Mouse (Mus musculus) intestine, embryonic 15.5 days (tissue): ENCODE data around the gene Cnnm2. TPM values are rescaled to one million over a fixed set of nuclear protein-coding genes. Genes with fewer than 3 reads are reported as not detected.
"Not testable (repeated sequence)": the region's sequence is repeated elsewhere in the genome, so short reads cannot be mapped to it uniquely, and the experiment has no call there.

Experiments
- ATAC-seq: fragments of 200-750 bp; cut with Nextera tagmentation; 2 replicates; pipeline ENCODE4 v1.8.0; 2017; ENCODE audit warnings: moderate TSS enrichment, moderate library complexity
- H3K27ac ChIP-seq: fragments of 300-500 bp; sonication (generic); 2 replicates; pipeline ENCODE4 v1.5.1; 2015; ENCODE audit warnings: mild to moderate bottlenecking, inconsistent platforms
- H3K27me3 ChIP-seq: fragments of 300-500 bp; sonication (generic); replicated peaks from 2 replicates; pipeline ENCODE4 v1.6.1; 2015; ENCODE audit warnings: inconsistent platforms
- H3K36me3 ChIP-seq: fragments of 300-500 bp; sonication (generic); 2 replicates; pipeline ENCODE4 v1.6.1; 2015; ENCODE audit warnings: inconsistent platforms
- H3K4me1 ChIP-seq: fragments of 300-500 bp; sonication (generic); replicated peaks from 2 replicates; pipeline ENCODE4 v1.6.1; 2015; ENCODE audit warnings: inconsistent platforms
- H3K4me2 ChIP-seq: fragments of 300-500 bp; sonication (generic); replicated peaks from 2 replicates; pipeline ENCODE4 v1.6.1; 2015; ENCODE audit warnings: mild to moderate bottlenecking, inconsistent platforms
- H3K4me3 ChIP-seq: fragments of 300-500 bp; sonication (generic); replicated peaks from 2 replicates; pipeline ENCODE4 v1.5.1; 2015; ENCODE audit warnings: inconsistent platforms
- H3K9ac ChIP-seq: fragments of 300-500 bp; sonication (generic); 2 replicates; pipeline ENCODE4 v1.6.1; 2015; ENCODE audit warnings: inconsistent platforms
- H3K9me3 ChIP-seq: fragments of 300-500 bp; sonication (generic); 2 replicates; pipeline ENCODE4 v1.6.1; 2016; ENCODE audit warnings: inconsistent platforms
- whole genome bisulfite sequencing: fragments of 180-500 bp; shearing (Covaris S2); methylation state at CpG from one replicate; pipeline ENCODE4 v1.1.7; 2015; 5-methylcytosine and 5-hydroxymethylcytosine counted together
- polyA plus RNA-seq: library from polyadenylated mRNA; unstranded; fragments of >200 nt; fragmentation: Nextera tagmentation; extraction: Ambion mirVana; gene quantifications from 2 replicates; pipeline ENCODE4 v1.2.1, GENCODE M21; 2015

Gene Cnnm2
- polyA plus RNA-seq, 1 experiment from 2014 or later = 2.9 TPM

DNA sequence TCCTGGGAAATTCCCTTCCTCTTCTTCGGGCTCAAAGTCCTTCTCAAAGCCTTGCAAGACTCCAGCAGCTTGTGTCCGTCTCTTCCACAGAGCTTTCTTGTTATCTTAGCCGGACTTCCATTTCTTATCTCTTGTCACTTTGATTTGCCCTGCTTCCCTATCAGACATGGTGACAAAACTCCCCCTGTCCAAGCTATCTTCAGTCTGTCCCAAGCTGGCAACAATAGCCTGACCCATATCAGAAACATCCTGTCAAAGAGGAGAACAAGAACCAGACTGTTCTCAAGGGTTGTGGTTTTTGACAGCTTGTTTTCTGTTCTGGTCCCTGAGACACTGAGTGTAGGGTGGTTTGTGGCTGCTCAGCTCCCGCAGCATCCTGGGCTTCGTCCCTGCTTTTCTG lies 26.2 kb upstream of the Cnnm2 start:
- Histone ChIP-seq H3K4me1 (no peaks in the 10 kb centered on the region), H3K27me3 (no peaks in the 10 kb centered on the region), H3K4me3 (no peak overlapping the region), H3K9ac (no peak overlapping the region), H3K4me2 (no peak overlapping the region), H3K9me3 (no peaks in the 10 kb centered on the region), H3K36me3 (no peaks in the 10 kb centered on the region; the same call in 1 of the 2 replicates), H3K27ac (no peak overlapping the region)
- 54% methylated on average over 5 of the region's 5 CpGs for WGBS
- ATAC-seq = no peak

DNA sequence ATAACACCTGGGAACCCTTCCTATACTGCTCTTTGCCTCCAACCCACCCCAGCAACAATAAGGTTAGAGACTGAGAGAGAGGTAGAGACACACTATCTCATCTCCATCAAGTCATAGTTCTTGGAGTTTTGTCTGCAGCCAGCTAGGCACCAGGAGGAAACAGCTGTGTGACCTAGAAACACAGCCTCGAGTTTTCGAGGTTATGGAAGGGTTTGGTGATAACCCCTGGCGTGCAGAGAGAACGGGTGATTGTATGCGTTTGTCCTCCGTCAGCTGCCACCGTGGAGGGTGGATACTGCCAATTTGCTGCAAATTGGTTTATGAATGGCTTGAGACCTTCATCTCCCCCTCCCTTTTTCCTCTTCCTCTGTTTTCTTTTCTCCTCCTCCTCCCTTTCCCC lies 24.3 kb upstream of the Cnnm2 start:
- H3K4me2 ChIP-seq = no peak overlapping the region
- H3K36me3 ChIP-seq = no peaks in the 10 kb centered on the region; the same call in 1 of the 2 replicates
- WGBS = 65% methylated on average over 7 of the region's 7 CpGs
- H3K27me3 ChIP-seq = no peaks in the 10 kb centered on the region
- no peak overlapping the region for H3K4me3 ChIP-seq
- ATAC-seq = no peak
- no peak overlapping the region for H3K27ac ChIP-seq
- H3K9me3 ChIP-seq = no peaks in the 10 kb centered on the region
- no peak overlapping the region for H3K9ac ChIP-seq
- H3K4me1 ChIP-seq = no peaks in the 10 kb centered on the region

GRCm38 (mm10) chr19:46740341-46741008 lies 20.9 kb upstream of the Cnnm2 start:
- no peaks in the 10 kb centered on the region for H3K36me3 ChIP-seq
- 55% methylated on average over 7 of the region's 7 CpGs for WGBS
- no peak overlapping the region for H3K4me3 ChIP-seq
- H3K4me1 ChIP-seq = no peaks in the 10 kb centered on the region
- H3K9ac ChIP-seq = no peak overlapping the region
- no peaks in the 10 kb centered on the region for H3K27me3 ChIP-seq
- H3K9me3 ChIP-seq = no peaks in the 10 kb centered on the region
- H3K27ac ChIP-seq = no peak overlapping the region
- ATAC-seq = no peak
- H3K4me2 ChIP-seq = no peak overlapping the region

DNA sequence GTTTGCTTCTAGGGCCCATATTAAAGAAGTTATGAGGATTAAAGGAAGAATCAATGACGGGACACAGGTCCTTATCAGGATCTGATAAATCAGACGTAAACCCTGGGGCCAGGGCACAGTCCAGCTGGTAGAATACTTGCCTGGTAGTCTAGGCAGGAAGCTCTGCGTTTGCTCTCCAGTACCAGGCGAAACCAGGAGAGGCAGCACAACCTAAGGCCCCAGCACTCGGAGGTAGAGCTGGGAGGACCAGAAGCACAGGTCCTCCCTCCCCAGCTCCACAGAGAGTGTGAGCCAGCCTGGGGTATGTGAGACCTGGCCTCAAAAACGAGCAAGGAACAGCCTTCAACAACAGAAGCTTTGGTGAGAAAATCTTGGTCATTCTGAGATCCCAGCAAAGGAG lies 19.8 kb upstream of the Cnnm2 start:
- ATAC-seq = no peak
- WGBS = 41% methylated on average over 6 of the region's 6 CpGs
- H3K9me3 ChIP-seq = no peaks in the 10 kb centered on the region
- no peaks in the 10 kb centered on the region for H3K36me3 ChIP-seq
- no peaks in the 10 kb centered on the region for H3K27me3 ChIP-seq
- no peak overlapping the region for H3K4me2 ChIP-seq
- no peaks in the 10 kb centered on the region for H3K4me1 ChIP-seq
- no peak overlapping the region for H3K9ac ChIP-seq
- H3K27ac ChIP-seq = no peak overlapping the region
- H3K4me3 ChIP-seq = no peak overlapping the region

DNA sequence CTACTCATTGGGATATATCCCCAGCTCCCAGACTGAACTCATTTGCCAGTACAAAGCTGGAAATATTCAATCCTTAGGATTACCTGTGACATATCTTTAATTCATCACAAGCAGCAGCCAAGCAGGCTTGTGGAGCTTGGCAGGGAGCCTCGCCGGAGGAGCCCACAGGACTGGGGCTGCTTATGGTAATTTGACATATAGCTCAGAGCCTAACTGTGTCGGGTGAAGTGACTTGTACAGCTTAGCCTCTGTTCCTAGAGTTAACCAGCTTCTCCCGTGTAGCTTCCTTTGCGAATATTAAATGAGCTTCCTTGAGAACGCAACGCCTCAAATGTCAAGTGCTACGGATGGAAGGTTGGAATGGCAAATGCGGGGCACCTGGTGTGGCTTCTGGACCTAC lies 16.7 kb upstream of the Cnnm2 start:
- WGBS = 75% methylated on average over 9 of the region's 9 CpGs
- Histone ChIP-seq H3K4me3 (no peak overlapping the region), H3K9ac (no peak overlapping the region), H3K4me1 (no peaks in the 10 kb centered on the region), H3K4me2 (no peak overlapping the region), H3K36me3 (no peaks in the 10 kb centered on the region), H3K9me3 (no peaks in the 10 kb centered on the region), H3K27ac (no peak overlapping the region), H3K27me3 (no peaks in the 10 kb centered on the region)
- ATAC-seq = no peak

- 83% methylated on average over 3 of the region's 3 CpGs for WGBS
- Histone ChIP-seq H3K36me3 (no peaks in the 10 kb centered on the region), H3K4me3 (no peak overlapping the region), H3K27ac (no peak overlapping the region), H3K27me3 (no peaks in the 10 kb centered on the region), H3K4me1 (no peaks in the 10 kb centered on the region), H3K9me3 (no peaks in the 10 kb centered on the region), H3K9ac (no peak overlapping the region), H3K4me2 (no peak overlapping the region)
- ATAC-seq = no peak
These were observed 13.6 kb upstream of the Cnnm2 start for GRCm38 (mm10) chr19:46747799-46748198.

DNA sequence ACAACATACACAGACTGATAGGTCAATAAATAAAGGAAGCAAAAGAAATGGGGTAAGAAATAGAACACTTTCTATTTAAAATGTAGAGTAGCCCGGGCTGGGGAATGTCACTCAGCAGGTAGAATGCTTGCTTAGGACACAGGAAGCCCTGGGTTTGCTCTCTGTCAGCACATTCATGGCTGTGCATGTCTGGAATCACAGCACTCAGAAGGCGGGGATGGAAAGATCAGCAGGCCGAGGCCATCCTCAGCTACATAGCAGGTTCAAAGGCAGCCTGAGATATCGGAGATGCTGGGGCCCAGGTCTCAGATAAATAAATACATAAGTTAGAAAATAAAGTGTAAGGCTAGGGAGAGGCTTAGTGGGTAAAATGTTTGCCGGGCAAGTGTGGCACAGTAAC lies 9.2 kb upstream of the Cnnm2 start:
- H3K4me3 ChIP-seq = no peak overlapping the region
- no peak overlapping the region for H3K9ac ChIP-seq
- ATAC-seq = no peak
- H3K27me3 ChIP-seq = no peaks in the 10 kb centered on the region
- H3K4me1 ChIP-seq = no peaks in the 10 kb centered on the region
- no peak overlapping the region for H3K27ac ChIP-seq
- H3K36me3 ChIP-seq = no peaks in the 10 kb centered on the region
- H3K4me2 ChIP-seq = no peak overlapping the region
- 79% methylated on average over 5 of the region's 5 CpGs for WGBS
- H3K9me3 ChIP-seq = no peaks in the 10 kb centered on the region

DNA sequence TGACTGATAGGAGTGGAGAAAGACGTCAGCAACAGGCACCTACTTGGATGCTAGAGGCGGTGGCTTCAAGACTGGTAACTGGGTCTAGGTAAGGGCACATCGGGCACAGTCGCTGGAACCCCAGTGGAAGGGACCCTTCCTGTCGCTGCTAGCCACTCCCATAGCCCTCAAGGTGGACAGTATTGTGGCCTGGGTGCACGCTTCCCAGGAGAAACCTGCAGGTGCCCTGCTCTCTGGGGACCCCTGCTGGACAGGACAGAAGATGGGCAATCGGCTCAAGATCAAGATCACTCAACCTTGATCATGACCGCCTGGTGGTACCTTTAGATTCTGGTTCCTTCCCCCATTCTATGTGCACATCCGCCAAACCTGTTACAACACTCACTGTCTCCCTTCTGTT lies 6.3 kb upstream of the Cnnm2 start:
- H3K27me3 ChIP-seq = no peaks in the 10 kb centered on the region
- H3K36me3 ChIP-seq = no peaks in the 10 kb centered on the region
- H3K4me2 ChIP-seq = no peak overlapping the region
- H3K4me3 ChIP-seq = no peak overlapping the region
- H3K9ac ChIP-seq = no peak overlapping the region
- 45% methylated on average over 9 of the region's 9 CpGs for WGBS
- no peaks in the 10 kb centered on the region for H3K9me3 ChIP-seq
- no peaks in the 10 kb centered on the region for H3K4me1 ChIP-seq
- H3K27ac ChIP-seq = no peak overlapping the region
- ATAC-seq = no peak

- Histone ChIP-seq H3K27me3 (no peaks in the 10 kb centered on the region), H3K27ac (no peak overlapping the region), H3K36me3 (no peaks in the 10 kb centered on the region), H3K9ac (no peak overlapping the region), H3K4me2 (no peak overlapping the region), H3K4me1 (no peaks in the 10 kb centered on the region), H3K9me3 (no peaks in the 10 kb centered on the region), H3K4me3 (no peak overlapping the region)
- 82% methylated on average over 4 of the region's 4 CpGs for WGBS
- ATAC-seq = no peak
These were observed 5.2 kb upstream of the Cnnm2 start for GRCm38 (mm10) chr19:46756221-46756620.

DNA sequence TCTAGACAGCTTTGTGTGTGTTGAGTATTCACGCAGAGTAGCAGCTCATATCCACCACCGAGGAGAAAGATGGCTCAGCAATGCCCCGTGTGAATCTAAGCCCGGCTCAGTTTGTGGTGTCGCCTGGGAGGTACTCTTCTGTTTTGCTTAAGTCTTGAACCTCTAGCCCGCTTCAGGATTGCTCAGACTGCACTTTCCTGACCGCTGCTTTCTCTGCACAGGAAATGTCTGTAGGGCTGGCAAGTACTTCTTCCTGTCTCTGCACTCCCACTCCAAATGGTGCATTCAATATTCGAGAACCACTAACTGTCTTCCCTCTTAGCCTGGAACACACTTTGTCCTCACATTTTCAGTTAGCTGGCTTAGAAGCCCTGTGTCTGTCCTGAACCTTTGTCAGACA lies 2.3 kb upstream of the Cnnm2 start:
- H3K4me2 ChIP-seq = no peak overlapping the region
- H3K9ac ChIP-seq = no peak overlapping the region
- H3K27me3 ChIP-seq = peaks cover 6% of the 10 kb centered on the region
- H3K36me3 ChIP-seq = no peaks in the 10 kb centered on the region
- no peak overlapping the region for H3K27ac ChIP-seq
- no peak overlapping the region for H3K4me3 ChIP-seq
- 65% methylated on average over 8 of the region's 8 CpGs for WGBS
- no peaks in the 10 kb centered on the region for H3K9me3 ChIP-seq
- peaks cover 11% of the 10 kb centered on the region for H3K4me1 ChIP-seq
- no peak for ATAC-seq

DNA sequence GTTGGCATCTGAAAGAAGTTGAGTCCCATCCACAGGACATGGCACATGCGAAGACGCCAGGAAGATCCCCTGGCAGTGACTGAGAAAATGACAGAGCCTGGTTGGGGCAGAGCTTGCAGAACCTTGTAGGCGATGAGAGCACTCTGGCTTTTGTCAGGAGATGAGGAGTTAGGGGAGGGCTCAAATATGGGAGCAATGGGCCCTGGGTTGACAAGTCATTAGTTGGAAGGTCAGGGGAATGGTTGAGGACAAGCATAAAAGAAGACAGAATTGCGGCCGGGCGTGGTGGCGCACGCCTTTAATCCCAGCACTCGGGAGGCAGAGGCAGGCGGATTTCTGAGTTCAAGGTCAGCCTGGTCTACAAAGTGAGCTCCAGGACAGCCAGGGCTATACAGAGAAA lies 1.5 kb upstream of the Cnnm2 start:
- ATAC-seq = not testable (repeated sequence)
- WGBS = 86% methylated on average over 10 of the region's 10 CpGs

DNA sequence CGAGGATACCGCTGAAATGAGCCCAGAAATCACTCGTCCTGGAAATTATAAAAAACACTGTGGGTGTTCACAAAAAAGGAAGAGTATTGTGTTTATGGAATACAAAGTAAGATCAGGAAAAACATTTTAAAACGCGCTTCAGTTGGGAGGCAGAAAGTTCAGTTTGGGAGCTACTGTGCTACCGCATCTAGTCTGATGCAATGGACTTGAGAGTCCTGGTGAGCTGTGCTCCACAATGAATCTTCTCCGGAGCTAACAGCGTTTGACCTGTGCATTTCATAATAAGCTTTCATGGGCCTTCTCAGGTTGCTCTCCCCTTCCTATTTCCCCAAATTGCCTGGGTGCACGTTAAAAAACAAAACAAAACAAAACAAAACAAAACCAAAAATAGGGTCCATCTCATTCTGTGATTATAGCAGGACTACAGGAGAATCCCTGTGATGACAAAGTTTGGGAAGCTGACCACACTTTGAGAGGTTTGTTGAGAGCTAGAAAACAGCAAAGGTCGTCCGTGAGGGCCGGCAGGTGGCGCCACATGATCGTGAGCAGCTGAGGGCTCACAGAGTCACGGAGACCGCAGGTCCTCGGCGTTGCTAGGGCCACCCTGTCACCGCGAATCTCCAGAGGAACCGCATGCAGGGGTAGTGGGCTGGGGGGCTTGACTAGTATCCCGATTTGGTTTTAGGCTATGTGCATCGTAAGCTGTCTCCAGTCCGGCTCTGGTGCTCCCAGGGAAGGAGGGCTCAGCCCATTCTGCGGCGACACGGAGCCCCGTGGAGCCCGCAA lies 828 bp upstream of the Cnnm2 start:
- peak; percentile 79 for ATAC-seq
- WGBS = 19% methylated on average over 29 of the region's 29 CpGs
- H3K36me3 ChIP-seq = no peaks in the 10 kb centered on the region
- no peak overlapping the region for H3K27ac ChIP-seq
- 0 out of 2 replicates have a peak overlapping the region, but pooled peaks have one; percentile 12 for H3K9ac ChIP-seq
- no peaks in the 10 kb centered on the region for H3K9me3 ChIP-seq
- peak overlapping the region; percentile 97 for H3K4me2 ChIP-seq
- peaks cover 11% of the 10 kb centered on the region for H3K4me1 ChIP-seq
- peaks cover 6% of the 10 kb centered on the region for H3K27me3 ChIP-seq
- H3K4me3 ChIP-seq = peak overlapping the region; percentile 88

More for the DNA sequence above, 1.5 kb upstream of the Cnnm2 start:
- not testable (repeated sequence) for H3K27me3 ChIP-seq, H3K9ac ChIP-seq, H3K9me3 ChIP-seq, H3K4me3 ChIP-seq, H3K4me2 ChIP-seq, H3K36me3 ChIP-seq, H3K27ac ChIP-seq
- H3K4me1 ChIP-seq = peaks cover 11% of the 10 kb centered on the region

DNA sequence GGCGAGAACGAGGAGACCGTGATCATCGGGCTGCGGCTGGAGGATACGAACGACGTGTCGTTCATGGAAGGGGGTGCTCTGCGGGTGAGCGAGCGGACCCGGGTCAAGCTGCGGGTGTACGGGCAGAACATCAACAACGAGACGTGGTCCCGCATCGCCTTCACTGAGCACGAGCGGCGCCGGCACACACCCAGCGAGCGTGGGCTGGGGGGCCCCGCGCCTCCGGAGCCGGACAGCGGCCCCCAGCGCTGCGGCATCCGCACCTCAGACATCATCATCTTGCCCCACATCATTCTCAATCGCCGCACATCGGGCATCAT lies 535 bp downstream of the Cnnm2 start:
- no peak overlapping the region for H3K27ac ChIP-seq
- H3K36me3 ChIP-seq = no peaks in the 10 kb centered on the region
- H3K4me1 ChIP-seq = peaks cover 11% of the 10 kb centered on the region
- peaks cover 6% of the 10 kb centered on the region for H3K27me3 ChIP-seq
- peak overlapping the region; percentile 88 for H3K4me3 ChIP-seq
- peak overlapping the region; percentile 97 for H3K4me2 ChIP-seq
- H3K9me3 ChIP-seq = no peaks in the 10 kb centered on the region
- WGBS = under 1% methylated on average over 36 of the region's 36 CpGs
- H3K9ac ChIP-seq = peak overlapping the region; percentile 57
- ATAC-seq = no peak; the same call in 1 of the 2 replicates
